Mouse (Mus musculus): ENCODE results near the gene Scrn2. TPM values are rescaled to one million over a fixed set of nuclear protein-coding genes. Genes with fewer than 3 reads are reported as not detected.

Scrn2 gene
- polyA plus RNA-seq, 1 experiment from 2014 or later = 8.6 TPM

- ATAC-seq (ENCODE audit: low read depth) = no peak
- Histone ChIP-seq H3K27me3 (ENCODE audit: control insufficient read depth, insufficient read depth, low read length) (no peaks in the 10 kb centered on the region), H3K9ac (replicated peaks; ENCODE audit: low read depth, low read length) (no peak overlapping the region), H3K27ac (ENCODE audit: low read depth, low read length) (no peak overlapping the region), H3K4me3 (ENCODE audit: low read depth, low read length) (no peak overlapping the region), H3K4me1 (ENCODE audit: control insufficient read depth, insufficient read depth, low read length) (peaks cover 8% of the 10 kb centered on the region; the same call in 1 of the 2 replicates), H3K4me2 (ENCODE audit: low read depth, low read length) (no peak overlapping the region), H3K36me3 (ENCODE audit: control insufficient read depth, insufficient read depth, low read length) (peaks cover 10% of the 10 kb centered on the region), H3K9me3 (ENCODE audit: control insufficient read depth, low read length) (no peaks in the 10 kb centered on the region)
- WGBS = 97% methylated on average over 8 of the region's 8 CpGs
These were observed 15.2 kb downstream of the Scrn2 start for GRCm38 (mm10) chr11:97044902-97045301.

GRCm38 (mm10) chr11:97045861-97046260, 16.1 kb downstream of the Scrn2 start:
- Histone ChIP-seq H3K4me2 (ENCODE audit: low read depth, low read length) (no peak overlapping the region), H3K4me1 (ENCODE audit: control insufficient read depth, insufficient read depth, low read length) (peaks cover 15% of the 10 kb centered on the region; the same call in 1 of the 2 replicates), H3K9ac (replicated peaks; ENCODE audit: low read depth, low read length) (no peak overlapping the region), H3K9me3 (ENCODE audit: control insufficient read depth, low read length) (no peaks in the 10 kb centered on the region), H3K4me3 (ENCODE audit: low read depth, low read length) (no peak overlapping the region), H3K36me3 (ENCODE audit: control insufficient read depth, insufficient read depth, low read length) (peaks cover 10% of the 10 kb centered on the region), H3K27ac (ENCODE audit: low read depth, low read length) (no peak overlapping the region), H3K27me3 (ENCODE audit: control insufficient read depth, insufficient read depth, low read length) (no peaks in the 10 kb centered on the region)
- no peak for ATAC-seq (ENCODE audit: low read depth)
- WGBS = 86% methylated on average over 7 of the region's 7 CpGs

GRCm38 (mm10) chr11:97048090-97048650, 18.4 kb downstream of the Scrn2 start:
- H3K27ac ChIP-seq (ENCODE audit: low read depth, low read length) = no peak overlapping the region
- 85% methylated on average over 8 of the region's 8 CpGs for WGBS
- no peak overlapping the region for H3K4me2 ChIP-seq (ENCODE audit: low read depth, low read length)
- no peak overlapping the region for H3K9ac ChIP-seq (replicated peaks; ENCODE audit: low read depth, low read length)
- H3K9me3 ChIP-seq (ENCODE audit: control insufficient read depth, low read length) = no peaks in the 10 kb centered on the region
- H3K4me1 ChIP-seq (ENCODE audit: control insufficient read depth, insufficient read depth, low read length) = peaks cover 19% of the 10 kb centered on the region
- H3K4me3 ChIP-seq (ENCODE audit: low read depth, low read length) = no peak overlapping the region
- peaks cover 13% of the 10 kb centered on the region for H3K36me3 ChIP-seq (ENCODE audit: control insufficient read depth, insufficient read depth, low read length)
- ATAC-seq (ENCODE audit: low read depth) = no peak
- H3K27me3 ChIP-seq (ENCODE audit: control insufficient read depth, insufficient read depth, low read length) = no peaks in the 10 kb centered on the region

GRCm38 (mm10) chr11:97049492-97050085, 19.9 kb downstream of the Scrn2 start:
- Histone ChIP-seq H3K9ac (replicated peaks; ENCODE audit: low read depth, low read length) (no peak overlapping the region), H3K27ac (ENCODE audit: low read depth, low read length) (no peak overlapping the region), H3K27me3 (ENCODE audit: control insufficient read depth, insufficient read depth, low read length) (no peaks in the 10 kb centered on the region), H3K36me3 (ENCODE audit: control insufficient read depth, insufficient read depth, low read length) (peaks cover 17% of the 10 kb centered on the region), H3K4me1 (ENCODE audit: control insufficient read depth, insufficient read depth, low read length) (peaks cover 19% of the 10 kb centered on the region), H3K4me2 (ENCODE audit: low read depth, low read length) (peak overlapping the region; percentile 55; the same call in 1 of the 2 replicates), H3K9me3 (ENCODE audit: control insufficient read depth, low read length) (no peaks in the 10 kb centered on the region), H3K4me3 (ENCODE audit: low read depth, low read length) (no peak overlapping the region)
- 80% methylated on average over 6 of the region's 6 CpGs for WGBS
- no peak for ATAC-seq (ENCODE audit: low read depth)

- H3K4me1 ChIP-seq (ENCODE audit: control insufficient read depth, insufficient read depth, low read length) = peaks cover 19% of the 10 kb centered on the region
- H3K9ac ChIP-seq (replicated peaks; ENCODE audit: low read depth, low read length) = peak within 1 kb of the TSS; percentile 61
- no peaks in the 10 kb centered on the region for H3K27me3 ChIP-seq (ENCODE audit: control insufficient read depth, insufficient read depth, low read length)
- 7% methylated on average over 18 of the region's 18 CpGs for WGBS
- peaks cover 22% of the 10 kb centered on the region for H3K36me3 ChIP-seq (ENCODE audit: control insufficient read depth, insufficient read depth, low read length)
- H3K4me2 ChIP-seq (ENCODE audit: low read depth, low read length) = peak within 1 kb of the TSS; percentile 55
- ATAC-seq (ENCODE audit: low read depth) = peak; percentile 84
- no peaks in the 10 kb centered on the region for H3K9me3 ChIP-seq (ENCODE audit: control insufficient read depth, low read length)
- H3K4me3 ChIP-seq (ENCODE audit: low read depth, low read length) = peak within 1 kb of the TSS; percentile 47
- peak within 1 kb of the TSS; percentile 46; the same call in 1 of the 2 replicates for H3K27ac ChIP-seq (ENCODE audit: low read depth, low read length)
These were observed 20.6 kb downstream of the Scrn2 start, which contains the start of gene Osbpl7 for GRCm38 (mm10) chr11:97050216-97050943. Gene Osbpl7 (plus strand): TSS chr11:97050628.

GRCm38 (mm10) chr11:97050944-97051586, 21.3 kb downstream of the Scrn2 start:
- peaks cover 26% of the 10 kb centered on the region for H3K36me3 ChIP-seq (ENCODE audit: control insufficient read depth, insufficient read depth, low read length)

GRCm38 (mm10) chr11:97052219-97052646, 22.5 kb downstream of the Scrn2 start:
- Histone ChIP-seq H3K27me3 (ENCODE audit: control insufficient read depth, insufficient read depth, low read length) (no peaks in the 10 kb centered on the region), H3K36me3 (ENCODE audit: control insufficient read depth, insufficient read depth, low read length) (peaks cover 31% of the 10 kb centered on the region), H3K9me3 (ENCODE audit: control insufficient read depth, low read length) (no peaks in the 10 kb centered on the region), H3K4me1 (ENCODE audit: control insufficient read depth, insufficient read depth, low read length) (peaks cover 19% of the 10 kb centered on the region), H3K4me2 (ENCODE audit: low read depth, low read length) (no peak overlapping the region), H3K27ac (ENCODE audit: low read depth, low read length) (no peak overlapping the region), H3K4me3 (ENCODE audit: low read depth, low read length) (no peak overlapping the region), H3K9ac (replicated peaks; ENCODE audit: low read depth, low read length) (no peak overlapping the region)
- no peak for ATAC-seq (ENCODE audit: low read depth)
- 29% methylated on average over 11 of the region's 11 CpGs for WGBS

More at GRCm38 (mm10) chr11:97050944-97051586, 21.3 kb downstream of the Scrn2 start:
- H3K4me1 ChIP-seq (ENCODE audit: control insufficient read depth, insufficient read depth, low read length) = peaks cover 19% of the 10 kb centered on the region
- H3K27me3 ChIP-seq (ENCODE audit: control insufficient read depth, insufficient read depth, low read length) = no peaks in the 10 kb centered on the region
- peak overlapping the region; percentile 55 for H3K4me2 ChIP-seq (ENCODE audit: low read depth, low read length)
- ATAC-seq (ENCODE audit: low read depth) = peak; percentile 22; the same call in 1 of the 2 replicates
- peak overlapping the region; percentile 47 for H3K4me3 ChIP-seq (ENCODE audit: low read depth, low read length)
- H3K9me3 ChIP-seq (ENCODE audit: control insufficient read depth, low read length) = no peaks in the 10 kb centered on the region
- 21% methylated on average over 13 of the region's 13 CpGs for WGBS
- H3K9ac ChIP-seq (replicated peaks; ENCODE audit: low read depth, low read length) = peak overlapping the region; percentile 61
- 0 out of 2 replicates have a peak overlapping the region, but pooled peaks have one; percentile 46 for H3K27ac ChIP-seq (ENCODE audit: low read depth, low read length)

- 61% methylated on average over 9 of the region's 9 CpGs for WGBS
- Histone ChIP-seq H3K27me3 (ENCODE audit: control insufficient read depth, insufficient read depth, low read length) (no peaks in the 10 kb centered on the region), H3K9me3 (ENCODE audit: control insufficient read depth, low read length) (no peaks in the 10 kb centered on the region), H3K36me3 (ENCODE audit: control insufficient read depth, insufficient read depth, low read length) (peaks cover 22% of the 10 kb centered on the region), H3K9ac (replicated peaks; ENCODE audit: low read depth, low read length) (no peak overlapping the region), H3K4me3 (ENCODE audit: low read depth, low read length) (no peak overlapping the region), H3K4me1 (ENCODE audit: control insufficient read depth, insufficient read depth, low read length) (no peaks in the 10 kb centered on the region), H3K4me2 (ENCODE audit: low read depth, low read length) (no peak overlapping the region), H3K27ac (ENCODE audit: low read depth, low read length) (no peak overlapping the region)
- ATAC-seq (ENCODE audit: low read depth) = no peak
These were observed 33.7 kb downstream of the Scrn2 start for GRCm38 (mm10) chr11:97063274-97063920.

All from neural tube, embryonic 14.5 days (tissue).